Mouse (Mus musculus) layer of hippocampus, adult 18-20 months (tissue): ENCODE measurements around the gene Safb2. TPM values are rescaled to one million over a fixed set of nuclear protein-coding genes. Genes with fewer than 3 reads are reported as not detected.

Experiments
- DNase-seq, 2 experiments: peaks; one replicate each; pipeline ENCODE4 v3.0.0; 2022; ENCODE audit warnings: low spot score in 2 of 2
- total RNA-seq, 2 experiments: library from RNA; stranded (reverse); gene quantifications; 2 replicates each; pipeline ENCODE4 v1.2.3; 2021

The Safb2 gene
- total RNA-seq, 2 experiments from 2014 or later: 116 to 133 TPM

DNA sequence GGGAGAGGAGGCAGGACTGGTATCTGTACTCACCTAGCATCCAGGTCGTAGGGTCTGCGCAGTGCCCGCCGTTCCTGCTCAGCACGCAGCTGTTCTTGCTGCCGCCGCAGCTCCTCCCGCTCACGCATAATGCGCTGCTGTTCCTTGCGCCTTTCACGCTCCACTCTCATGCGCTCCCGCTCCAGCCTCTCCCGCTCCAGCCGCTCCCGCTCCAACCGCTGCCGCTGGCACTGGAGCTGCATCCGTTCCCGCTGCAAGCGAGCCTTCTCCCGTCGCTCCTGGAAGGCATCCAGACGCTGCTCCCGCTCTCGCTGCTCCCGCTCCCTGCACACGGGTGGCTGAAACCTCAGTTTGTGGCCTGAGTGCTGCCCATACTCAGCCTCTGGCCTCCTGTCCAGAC is 18.1 kb downstream of the Safb2 start:
- DNase-seq: no peak

DNA sequence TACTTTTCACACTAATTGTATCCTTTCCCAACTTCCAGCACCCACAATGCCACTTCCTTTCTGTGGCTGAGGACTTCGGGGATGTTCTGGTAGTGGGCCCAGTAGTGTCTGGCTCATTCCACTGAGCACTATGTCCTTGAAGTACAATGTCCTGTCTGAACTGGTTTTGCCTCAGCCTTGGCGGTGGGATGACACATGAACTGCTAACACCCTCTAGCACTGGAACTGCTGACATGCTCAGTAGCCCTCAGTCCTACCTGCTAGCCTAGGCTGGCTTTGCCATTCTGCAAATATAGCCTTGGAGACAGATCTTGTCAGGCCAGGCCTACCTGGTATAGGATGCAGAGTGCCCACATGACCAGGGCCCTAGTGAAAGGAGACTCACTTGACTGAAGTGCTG is 22.5 kb downstream of the Safb2 start:
- no peak for DNase-seq

DNA sequence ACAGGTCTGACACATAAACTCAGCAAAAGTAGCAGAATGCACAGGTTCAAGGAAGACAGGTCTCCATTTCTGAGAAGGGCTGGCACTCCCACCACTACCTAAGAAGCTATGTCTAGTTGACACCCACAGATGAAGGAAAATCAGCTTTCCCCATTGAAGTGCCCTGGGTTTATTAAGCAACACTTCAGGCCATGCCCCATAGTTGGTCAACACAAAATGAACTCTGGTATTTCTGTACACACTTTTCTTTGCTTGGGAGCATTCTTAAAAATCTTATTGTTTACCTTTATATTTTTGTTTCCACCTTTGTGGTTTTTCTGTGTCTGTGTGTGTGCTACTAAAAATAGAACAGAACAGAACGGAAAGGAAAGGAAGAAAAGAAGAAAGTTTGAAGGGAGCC is 24.3 kb downstream of the Safb2 start:
- no peak for DNase-seq

DNA sequence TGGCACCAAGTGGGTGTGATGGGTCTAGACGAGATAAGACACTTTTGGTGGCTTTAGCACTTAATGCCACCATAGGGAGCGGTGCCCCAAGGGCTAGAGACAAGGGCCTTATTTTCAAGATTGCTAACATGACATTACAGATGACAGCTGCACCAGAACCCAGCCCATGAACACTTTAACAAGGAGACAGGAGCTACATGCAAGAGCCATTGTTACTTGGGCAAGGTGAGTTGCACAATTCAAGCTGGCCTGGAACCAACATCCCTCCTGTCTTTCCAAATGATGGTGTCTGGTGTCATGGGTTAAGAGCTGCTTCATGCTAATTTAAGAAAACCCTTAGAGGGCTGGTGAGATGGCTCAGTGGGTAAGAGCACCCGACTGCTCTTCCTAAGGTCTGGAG is 25.0 kb downstream of the Safb2 start:
- DNase-seq: no peak

DNA sequence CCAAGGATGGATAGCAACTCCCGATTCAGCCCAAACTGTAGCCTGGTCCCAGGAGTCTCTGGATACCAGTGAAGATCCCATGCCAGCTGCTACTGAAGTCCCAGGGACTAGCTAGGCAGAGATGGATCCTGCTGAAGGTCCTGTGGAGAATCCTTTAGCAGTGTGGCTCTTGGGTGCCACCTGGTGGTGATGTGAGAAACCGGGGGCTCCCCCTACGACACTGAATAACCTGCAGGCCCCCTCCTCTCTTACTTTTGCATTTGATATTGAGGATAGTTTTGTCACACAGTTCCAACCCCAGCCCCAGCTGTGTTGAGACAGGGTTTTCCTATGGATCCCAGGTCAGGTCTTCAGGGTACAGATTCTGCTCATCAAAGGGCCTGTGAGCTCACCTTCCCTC is 25.9 kb downstream of the Safb2 start:
- DNase-seq: peak; percentile 49 to 78

DNA sequence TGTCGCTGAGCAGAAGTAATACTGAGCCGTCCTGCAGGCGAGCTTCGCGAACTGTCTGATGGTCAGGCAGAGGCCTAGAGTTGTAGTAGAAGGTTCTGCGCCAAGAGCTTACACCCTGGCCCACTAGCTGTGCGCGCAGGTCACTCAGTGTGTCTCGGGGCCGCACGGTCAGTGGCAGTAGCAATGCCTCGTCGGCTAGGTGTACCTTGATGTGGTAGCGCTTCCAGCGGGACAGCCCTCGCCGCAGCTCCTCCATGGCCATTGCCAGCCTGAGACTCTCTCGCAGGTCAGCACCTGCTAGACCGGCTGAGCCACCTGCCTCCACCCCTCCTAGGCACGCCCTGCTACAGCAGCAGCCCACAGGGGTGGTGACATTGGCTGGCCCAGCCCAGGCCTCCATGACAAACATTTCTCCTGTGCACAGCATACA is 30.2 kb downstream of the Safb2 start, which contains the start of gene Gm20219:
Gene Gm20219, minus strand, starts transcription at position 266 of the 430 bp plus-strand sequence.
- no peak for DNase-seq

DNA sequence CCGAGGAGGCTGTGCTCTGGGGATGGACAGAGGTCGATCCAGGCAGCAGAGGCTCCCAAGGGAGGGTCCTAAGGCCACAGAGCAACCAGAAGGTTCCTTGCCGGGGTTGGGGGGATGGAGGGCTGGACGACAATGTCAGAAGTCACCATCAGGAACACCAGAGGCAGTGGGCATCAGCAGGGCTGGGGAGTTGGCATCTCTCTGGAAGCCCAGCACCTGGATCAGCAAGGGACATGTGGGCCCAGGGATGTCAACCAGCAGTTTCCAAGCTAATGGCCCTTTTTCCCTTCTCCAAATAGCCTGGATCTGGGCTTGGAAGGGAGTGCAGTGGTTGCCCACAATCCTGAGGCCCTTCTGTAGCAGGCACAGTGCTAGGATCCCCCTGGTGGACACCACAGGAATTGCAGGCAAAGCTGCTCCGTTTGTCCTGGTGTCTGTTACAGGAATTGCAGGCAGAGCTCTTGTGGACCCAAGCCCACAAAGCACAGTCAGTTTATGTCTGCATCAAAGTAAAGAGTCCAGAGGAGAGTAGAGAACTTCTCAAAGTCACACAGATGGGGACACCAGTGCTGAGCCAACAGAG is 31.5 kb downstream of the Safb2 start:
- DNase-seq: peak; percentile 74 to 88

DNA sequence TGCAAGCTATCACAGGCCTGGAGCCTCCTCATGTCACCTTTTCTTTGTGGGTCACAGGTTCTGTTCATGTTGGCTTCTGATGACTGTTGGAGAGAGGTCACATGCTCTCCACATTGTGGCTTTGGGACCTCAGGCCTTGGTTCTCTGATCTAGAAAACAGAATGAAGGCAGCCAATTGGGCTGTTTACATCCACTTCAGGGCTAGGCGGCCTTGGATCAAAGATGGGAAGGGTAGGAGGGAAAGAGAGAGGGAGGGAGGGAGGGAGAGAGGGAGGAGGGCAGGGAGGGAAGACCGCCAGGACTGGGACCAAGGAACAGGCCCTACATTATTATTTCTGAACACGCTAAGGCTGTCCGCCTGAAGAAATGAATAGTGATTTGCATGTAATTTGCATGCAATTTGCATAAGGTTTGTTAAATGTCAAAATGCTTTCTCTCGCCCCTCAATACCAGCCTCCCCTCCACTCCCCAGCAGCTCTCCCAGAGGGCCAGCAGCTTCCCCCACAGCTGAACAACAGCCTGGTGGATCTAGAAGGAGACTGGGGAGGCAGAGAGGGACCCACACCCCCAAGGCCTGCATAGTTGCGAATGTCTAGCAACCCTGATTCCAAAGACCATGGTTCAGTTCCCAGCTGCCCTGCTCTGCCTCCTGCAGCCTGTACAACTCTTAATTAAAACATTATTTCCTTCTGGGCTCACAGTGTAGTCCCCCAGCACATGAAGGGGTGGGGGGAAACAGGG is 32.4 kb downstream of the Safb2 start:
- no peak for DNase-seq

DNA sequence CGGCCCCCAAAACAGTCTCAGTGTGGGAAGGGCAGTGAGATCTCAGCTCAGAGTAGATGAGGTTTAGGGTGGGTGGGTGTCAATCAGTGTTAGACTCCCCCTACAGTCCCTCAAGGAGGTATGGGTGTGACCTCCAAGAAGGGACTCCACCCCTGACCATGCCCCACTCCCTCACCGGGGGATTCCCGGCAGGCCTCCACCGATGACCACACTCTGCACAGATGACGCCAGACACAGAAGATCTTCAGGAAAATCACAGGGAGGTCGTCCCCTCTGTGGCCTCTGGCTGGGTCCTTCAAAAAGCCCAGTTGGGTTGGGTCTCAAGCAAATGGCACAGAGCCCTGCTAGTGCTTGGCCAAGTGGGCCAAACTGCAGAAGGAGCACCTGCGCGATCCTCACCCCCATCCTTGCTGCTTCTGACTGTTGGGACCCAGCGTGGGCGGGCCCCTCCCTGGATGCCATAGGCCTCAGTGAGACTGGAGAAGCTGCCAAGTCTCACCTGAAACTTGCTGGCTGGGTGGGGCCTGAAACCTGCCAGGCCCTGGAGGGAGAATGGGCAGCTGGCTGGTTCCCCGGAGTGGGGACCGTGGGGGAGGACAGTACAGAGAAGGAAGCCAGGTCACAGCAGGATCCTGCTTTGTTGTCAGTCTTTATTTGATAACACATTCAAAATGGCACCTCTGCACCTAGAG is 33.5 kb downstream of the Safb2 start:
- no peak for DNase-seq

DNA sequence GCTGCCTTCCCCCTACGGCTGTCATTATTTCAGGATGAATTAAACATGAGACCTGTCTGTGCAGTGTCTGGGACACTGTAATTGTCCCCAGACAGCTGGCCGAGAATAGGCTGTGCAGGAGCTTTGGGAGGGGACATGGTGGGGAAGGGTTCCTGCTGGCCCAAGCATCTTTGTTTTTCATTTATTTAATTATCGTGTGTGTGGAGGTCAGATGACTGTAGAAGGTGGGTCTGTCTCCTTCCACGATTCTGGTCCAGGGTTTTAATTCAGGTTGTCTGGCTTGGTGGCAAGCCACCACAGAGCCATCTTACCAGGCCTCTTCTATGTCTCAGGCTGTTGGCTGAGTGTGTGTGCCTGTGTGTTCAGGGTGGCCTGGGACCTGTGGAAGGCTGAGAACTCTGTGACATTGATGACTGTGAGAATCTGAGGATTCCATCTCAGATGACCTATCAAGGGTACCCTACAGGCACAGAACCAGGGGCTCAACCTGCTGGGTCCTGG is 35.7 kb downstream of the Safb2 start:
- no peak for DNase-seq

DNA sequence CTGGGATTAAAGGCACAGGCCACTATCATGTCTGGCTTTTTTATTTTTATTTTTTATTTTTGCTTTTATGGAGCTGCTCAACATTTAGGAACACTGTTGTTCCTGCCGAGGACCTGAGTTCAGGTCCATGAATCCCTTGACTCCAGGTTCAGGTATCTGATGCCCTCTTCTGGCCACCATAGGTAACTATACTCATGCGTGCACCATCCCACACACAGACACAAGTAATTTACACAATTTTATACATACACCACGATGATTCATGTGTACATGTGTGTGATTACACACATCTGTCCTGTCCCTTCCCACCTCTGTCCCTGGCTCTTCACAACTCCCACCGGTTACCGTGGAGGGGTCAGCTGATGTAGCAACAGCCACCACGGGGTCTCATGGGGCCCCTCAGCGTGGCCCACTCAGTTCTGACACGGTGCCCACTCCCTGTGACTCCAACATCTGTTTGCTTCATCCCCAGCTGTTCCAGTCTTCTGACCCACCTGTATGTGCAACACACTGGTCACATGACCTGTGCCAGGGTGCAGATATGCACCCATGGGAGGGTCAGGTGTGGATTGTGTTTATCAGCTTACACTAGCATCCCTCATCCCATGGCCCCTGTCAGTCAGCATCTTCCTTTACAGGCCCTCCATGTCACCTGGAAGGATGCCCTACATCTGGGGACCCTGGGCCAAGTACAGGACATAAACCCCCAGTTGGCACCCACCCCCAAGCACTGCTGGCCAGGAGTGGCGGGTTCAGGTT is 36.4 kb downstream of the Safb2 start:
- peak in 1 of 2 experiments; percentile 4 for DNase-seq

DNA sequence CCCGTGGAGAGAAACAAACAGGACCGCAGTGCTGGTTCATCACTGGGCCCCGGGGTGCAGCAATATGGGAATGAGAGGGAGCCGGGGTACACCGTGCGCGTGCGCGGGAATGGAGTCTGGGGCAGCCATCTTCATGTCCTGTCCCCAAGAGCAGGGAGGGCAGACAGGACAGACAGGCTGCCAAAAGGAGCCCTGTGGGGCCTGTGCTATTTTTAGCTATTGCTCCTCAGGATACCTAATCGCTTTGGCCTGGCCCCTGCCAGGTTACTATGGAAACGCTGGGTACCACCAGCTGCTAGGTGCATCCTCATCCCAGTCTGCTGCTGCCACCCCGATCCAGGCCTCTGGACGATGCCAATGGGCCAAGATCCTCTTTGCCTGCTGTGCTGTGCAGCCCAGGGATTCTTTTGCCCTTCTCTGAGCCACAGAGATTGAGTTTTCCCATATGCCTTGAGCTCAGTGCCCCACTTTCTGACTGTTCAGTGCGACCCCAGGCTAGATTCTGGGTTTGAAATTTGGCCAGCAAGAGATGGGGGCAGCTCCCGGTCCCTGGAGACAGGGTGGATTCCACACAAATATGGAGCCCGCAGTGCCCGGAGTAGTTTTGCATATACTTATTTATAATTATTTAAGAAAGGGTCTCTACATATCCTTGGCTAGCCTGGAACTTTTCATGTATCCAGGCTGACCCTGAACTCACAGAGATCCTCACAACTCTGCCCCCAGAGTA is 37.1 kb downstream of the Safb2 start:
- peak in 1 of 2 experiments; percentile 8 for DNase-seq

DNA sequence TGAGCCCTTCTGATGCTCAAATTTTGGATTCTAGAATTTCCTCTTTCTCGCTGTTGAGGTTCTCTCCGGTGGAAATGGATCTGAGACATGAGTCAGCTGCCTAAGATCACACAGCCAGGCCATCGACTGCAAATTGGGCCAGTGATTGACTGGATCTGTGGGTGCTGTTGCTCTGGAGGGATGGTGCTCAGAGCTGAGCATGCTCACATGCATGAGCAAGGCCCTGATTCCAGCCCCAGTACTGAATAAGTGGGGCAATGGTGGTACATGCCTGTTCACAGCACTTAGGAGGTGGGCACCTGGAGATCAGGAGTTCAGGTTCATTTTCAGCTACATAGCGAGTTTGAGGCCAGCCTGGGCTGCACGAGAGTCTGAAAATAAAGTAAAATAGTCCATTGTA is 37.8 kb downstream of the Safb2 start:
- peak in 1 of 2 experiments; percentile 0 for DNase-seq

DNA sequence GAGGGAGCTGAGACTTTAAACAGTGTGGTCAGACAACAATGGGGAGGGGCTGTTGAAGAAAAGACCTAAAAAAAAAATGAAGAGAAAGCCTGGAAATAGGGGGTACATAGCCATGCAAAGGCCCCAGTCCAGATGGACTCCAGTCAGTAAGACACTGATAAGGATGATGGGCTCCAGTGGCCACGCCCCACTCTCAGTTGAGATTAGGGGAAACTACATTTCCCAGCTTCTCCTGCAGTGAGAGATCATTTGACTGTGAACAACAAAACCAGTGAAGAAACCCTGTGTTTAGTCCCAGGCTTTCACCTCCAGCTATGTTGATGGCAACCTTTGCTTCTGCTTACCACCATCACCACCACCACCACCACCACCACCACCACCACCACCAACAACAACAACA is 38.4 kb downstream of the Safb2 start:
- no peak for DNase-seq

DNA sequence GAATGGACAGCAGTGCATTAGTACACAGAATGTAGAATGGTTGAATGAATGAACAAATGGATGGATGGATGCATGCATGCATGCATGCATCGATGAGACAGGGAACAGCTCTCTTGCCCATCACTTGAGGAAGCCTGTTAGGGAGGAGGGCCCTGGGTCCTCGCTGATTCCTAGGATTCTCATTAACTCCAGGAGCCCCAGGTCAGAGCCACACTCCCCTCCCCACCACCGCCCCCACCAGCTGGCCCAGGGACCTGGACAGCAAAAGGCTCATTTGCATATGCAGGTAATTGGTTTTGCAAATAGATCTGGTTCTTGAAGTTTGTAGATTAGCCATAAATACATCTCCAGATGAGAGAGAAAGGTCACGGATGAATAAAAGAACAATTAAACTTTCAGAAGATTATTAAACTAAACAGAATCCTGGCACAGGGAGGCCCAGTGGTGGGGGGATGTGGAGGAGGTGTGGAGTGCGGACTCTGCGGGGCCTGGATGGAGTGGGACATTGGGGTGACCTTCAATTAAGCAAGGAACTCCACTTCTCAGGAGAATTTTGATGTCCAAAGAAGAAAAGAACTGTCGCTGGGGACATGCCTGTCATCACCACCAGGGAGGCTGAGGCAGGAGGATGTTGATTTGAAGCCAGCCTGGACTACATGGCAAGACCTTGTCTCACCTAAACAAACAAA is 39.5 kb downstream of the Safb2 start:
- DNase-seq: no peak

DNA sequence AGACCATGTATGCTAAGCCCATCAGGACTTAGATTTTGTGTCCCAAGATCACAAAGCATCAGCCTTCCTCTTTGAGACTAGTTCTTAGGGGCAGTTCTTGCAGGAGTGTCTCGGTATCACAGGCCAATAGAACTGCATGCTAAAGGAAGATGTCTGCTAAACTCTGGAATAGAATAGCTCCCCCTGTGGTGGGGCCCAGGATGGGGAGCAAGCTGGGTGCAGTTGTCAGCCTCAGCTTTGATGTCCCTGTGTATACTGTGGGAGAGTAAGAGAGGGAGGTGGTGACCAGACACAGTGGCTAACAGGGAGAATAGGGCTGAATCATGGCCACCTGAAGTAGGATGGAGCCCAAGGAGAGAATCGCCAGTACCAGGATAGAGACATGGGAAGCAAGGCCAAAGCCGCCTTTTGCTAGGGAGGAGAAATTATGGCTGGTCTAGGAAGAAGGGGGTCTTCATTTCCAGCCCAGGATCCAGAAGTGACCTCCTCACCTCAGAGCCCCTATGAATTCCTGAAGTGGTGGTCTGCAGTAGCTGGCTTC is 40.6 kb downstream of the Safb2 start:
- peak in 1 of 2 experiments; percentile 0 for DNase-seq

DNA sequence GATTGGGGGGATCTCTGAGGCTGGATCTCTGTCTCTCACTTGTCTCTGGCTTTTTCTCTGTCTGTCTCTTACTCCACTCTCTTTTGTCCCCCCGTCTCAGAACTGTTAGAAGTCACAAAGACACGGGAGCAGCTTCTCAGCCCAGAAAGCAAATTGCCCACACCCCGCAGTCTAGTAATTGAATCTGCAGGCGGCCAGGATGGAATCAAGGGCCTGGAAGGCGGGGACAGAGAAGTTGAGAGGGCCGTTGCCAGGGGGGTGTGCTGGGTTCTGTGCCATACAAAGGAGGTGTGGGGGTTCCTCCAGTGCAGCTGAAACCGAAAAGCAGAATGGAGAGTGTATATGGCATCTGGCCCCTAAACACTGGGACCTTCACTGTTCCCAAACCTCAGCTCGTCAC is 41.6 kb downstream of the Safb2 start:
- no peak for DNase-seq

DNA sequence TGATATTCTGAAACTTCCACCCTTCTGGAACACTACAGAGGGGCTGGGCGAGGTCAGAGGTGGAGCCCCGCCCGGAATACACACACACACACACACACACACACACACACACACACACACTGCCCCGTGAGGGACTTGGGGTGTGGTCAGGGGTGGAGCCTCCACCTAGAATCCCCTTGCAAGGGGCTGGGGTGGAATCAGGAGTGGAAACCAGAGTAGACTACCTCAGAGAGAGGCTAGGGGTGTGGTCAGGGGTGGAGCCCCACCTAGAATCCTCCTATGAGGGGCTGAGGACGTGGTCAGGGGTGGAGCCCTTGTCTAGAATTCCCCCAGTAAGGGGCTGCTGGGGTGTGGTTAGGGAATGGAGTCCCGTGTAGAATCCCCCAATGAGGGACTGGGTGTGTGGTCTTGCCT is 43.8 kb downstream of the Safb2 start:
- DNase-seq: no peak

DNA sequence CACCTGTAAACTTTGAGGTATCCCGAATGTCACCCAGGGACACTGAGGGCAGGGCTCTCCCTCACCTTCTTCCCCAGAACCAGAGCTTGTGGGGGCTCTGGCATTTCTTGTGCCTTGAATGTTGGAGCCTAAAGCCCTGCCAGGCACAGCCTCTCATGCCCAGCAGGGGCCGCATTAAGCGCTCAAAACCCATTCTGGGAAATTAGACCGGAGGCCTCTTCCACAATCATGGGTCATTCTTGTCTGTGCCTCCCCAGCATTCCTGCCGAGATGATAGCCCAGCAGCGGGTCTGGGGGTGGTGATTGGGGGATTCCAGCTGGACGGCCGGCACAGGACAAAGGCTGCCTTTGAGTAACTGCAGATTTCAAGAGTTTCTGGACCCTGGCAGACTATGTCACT is 46.5 kb downstream of the Safb2 start:
- DNase-seq: no peak

DNA sequence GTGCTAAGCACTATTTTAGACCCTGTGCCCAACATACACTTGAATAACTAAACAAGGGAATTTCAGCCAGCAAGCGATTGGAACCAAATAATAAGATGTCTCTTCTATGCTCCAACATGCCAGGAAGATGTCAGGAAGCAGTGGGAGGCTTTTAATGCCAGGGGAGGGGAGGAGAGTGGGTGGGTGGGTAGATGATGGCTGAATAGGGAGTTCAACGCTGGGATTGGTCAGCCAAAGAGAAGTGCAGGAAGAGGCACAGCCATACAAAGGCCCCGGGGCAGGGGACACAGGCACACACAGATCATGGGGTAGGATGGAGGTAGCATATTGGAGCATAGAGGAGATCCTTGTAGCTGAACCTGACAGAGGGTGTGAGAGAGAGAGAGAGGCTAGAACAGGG is 47.5 kb downstream of the Safb2 start:
- DNase-seq: no peak
